Mouse (Mus musculus) ovary, adult 2 months (tissue): ENCODE data around the gene Acnat2. TPM values are rescaled to one million over a fixed set of nuclear protein-coding genes. Genes with fewer than 3 reads are reported as not detected.

ENCODE experiments used
- polyA plus RNA-seq: library from polyadenylated mRNA; depleted of rRNA; stranded (reverse); fragments of >200 nt; gene quantifications from 2 replicates; pipeline ENCODE4 v1.2.3, GENCODE M21; 2012; rRNA removed

The Acnat2 gene
- 0.09 TPM in 1 of 2 replicates, not detected in the other for polyA plus RNA-seq

GRCm38 (mm10) chr4:49407957-49408356, at the start of gene Acnat2:
Gene Acnat2 (minus strand): TSS chr4:49408151.

Other genes starting within 250 kb of the Acnat2 start
- gene Acnat1, start 65.8 kb upstream of the Acnat2 start, polyA plus RNA-seq, result not detected in 2 replicates
- gene Baat, start 98.4 kb upstream of the Acnat2 start, polyA plus RNA-seq, result 0.07 TPM in 1 of 2 replicates, not detected in the other
- 1.3 and 1.5 TPM in 2 replicates for gene Mrpl50, start 112.9 kb upstream of the Acnat2 start, polyA plus RNA-seq
- gene Zfp189, start 113.0 kb upstream of the Acnat2 start, polyA plus RNA-seq, result 1.1 and 1.3 TPM in 2 replicates
- 1.00 and 2.8 TPM in 2 replicates for gene Aldob, start 141.4 kb upstream of the Acnat2 start, polyA plus RNA-seq
- gene Tmem246, start 189.7 kb upstream of the Acnat2 start, polyA plus RNA-seq, result 21.6 and 24.4 TPM in 2 replicates
- gene Rnf20, start 223.9 kb upstream of the Acnat2 start, polyA plus RNA-seq, result 18.7 and 21.6 TPM in 2 replicates